Mouse (Mus musculus): ENCODE measurements around the gene Col13a1. TPM values are rescaled to one million over a fixed set of nuclear protein-coding genes. Genes with fewer than 3 reads are reported as not detected.
A peak's percentile ranks its signal among the peaks of the same experiment; 100 is the strongest.

Gene Col13a1
- total RNA-seq, 1 experiment from 2014 or later: 6.1 TPM

GRCm38 (mm10) chr10:61968003-61968553 lies 10.8 kb downstream of the Col13a1 start:
- no peak for DNase-seq

- no peak for DNase-seq
Measured at GRCm38 (mm10) chr10:61967207-61967606, 11.7 kb downstream of the Col13a1 start.

GRCm38 (mm10) chr10:61965386-61965841 lies 13.5 kb downstream of the Col13a1 start:
- DNase-seq: no peak

GRCm38 (mm10) chr10:61956718-61957117 lies 22.2 kb downstream of the Col13a1 start:
- DNase-seq: peak; percentile 66

- no peak for DNase-seq
Measured at GRCm38 (mm10) chr10:61953916-61954315, 25.0 kb downstream of the Col13a1 start.

GRCm38 (mm10) chr10:61949542-61949941 lies 29.4 kb downstream of the Col13a1 start:
- no peak for DNase-seq

- DNase-seq: no peak
Measured at GRCm38 (mm10) chr10:61944386-61944785, 34.5 kb downstream of the Col13a1 start.

GRCm38 (mm10) chr10:61943480-61943879 lies 35.4 kb downstream of the Col13a1 start:
- DNase-seq: no peak

GRCm38 (mm10) chr10:61942719-61943118 lies 36.2 kb downstream of the Col13a1 start:
- no peak for DNase-seq

- no peak for DNase-seq
Measured at GRCm38 (mm10) chr10:61936211-61937121, 42.4 kb downstream of the Col13a1 start.

- no peak for DNase-seq
Measured at GRCm38 (mm10) chr10:61931678-61932077, 47.2 kb downstream of the Col13a1 start.

GRCm38 (mm10) chr10:61929901-61930300 lies 49.0 kb downstream of the Col13a1 start:
- no peak for DNase-seq

GRCm38 (mm10) chr10:61928725-61929651 lies 49.9 kb downstream of the Col13a1 start:
- peak; percentile 29 for DNase-seq

- DNase-seq: no peak
Measured at GRCm38 (mm10) chr10:61925691-61926090, 53.2 kb downstream of the Col13a1 start.

- peak; percentile 34 for DNase-seq
Measured at GRCm38 (mm10) chr10:61920655-61921365, 58.1 kb downstream of the Col13a1 start.

GRCm38 (mm10) chr10:61919924-61920654 lies 58.8 kb downstream of the Col13a1 start:
- DNase-seq: no peak

GRCm38 (mm10) chr10:61919496-61919895 lies 59.4 kb downstream of the Col13a1 start:
- DNase-seq: no peak

GRCm38 (mm10) chr10:61917066-61917465 lies 61.8 kb downstream of the Col13a1 start:
- DNase-seq: no peak

GRCm38 (mm10) chr10:61911770-61912169 lies 67.1 kb downstream of the Col13a1 start:
- no peak for DNase-seq

- no peak for DNase-seq
Measured at GRCm38 (mm10) chr10:61909004-61909403, 69.9 kb downstream of the Col13a1 start.

- no peak for DNase-seq
Measured at GRCm38 (mm10) chr10:61906226-61906625, 72.7 kb downstream of the Col13a1 start.

Data from adrenal gland, postnatal 25 days (tissue).